Mouse (Mus musculus) CH12.LX (cell line): ENCODE data around the gene Atp6v1g3. TPM values are rescaled to one million over a fixed set of nuclear protein-coding genes. Genes with fewer than 3 reads are reported as not detected.

ENCODE experiments used
- DNase-seq: peaks from one replicate; pipeline ENCODE4 v3.0.0-alpha.2; 2013; ENCODE audit errors: extremely low read depth
- H3K27ac ChIP-seq: 2 replicates; pipeline ENCODE4 v1.5.1; 2012; ENCODE audit warnings: low read depth, mild to moderate bottlenecking, control low read depth, moderate library complexity; ENCODE audit not compliant: insufficient read depth
- H3K27me3 ChIP-seq: replicated peaks from 2 replicates; pipeline ENCODE3; 2012; ENCODE audit warnings: inconsistent platforms
- H3K36me3 ChIP-seq, 2 experiments: replicated peaks in 1 of 2; 2 replicates each; pipeline versions ENCODE3 to v1.6.1; 2012; ENCODE audit warnings: inconsistent platforms in 1 of 2, low read length in 1 of 2, mild to moderate bottlenecking in 1 of 2, mixed read lengths in 1 of 2, moderate library complexity in 1 of 2; ENCODE audit not compliant: control insufficient read depth in 1 of 2, insufficient read depth in 1 of 2
- H3K4me1 ChIP-seq, 2 experiments: 2 replicates each; pipeline ENCODE4 v1.6.1; 2012; ENCODE audit warnings: inconsistent platforms in 1 of 2, moderate library complexity in 1 of 2; ENCODE audit not compliant: insufficient read depth in 2 of 2, control insufficient read depth in 1 of 2
- H3K4me2 ChIP-seq: 2 replicates; pipeline ENCODE4 v1.6.1; 2012; ENCODE audit warnings: low read depth, mild to moderate bottlenecking, control low read depth; ENCODE audit not compliant: poor library complexity, insufficient read depth, severe bottlenecking
- H3K4me3 ChIP-seq, 3 experiments: fragments of 150-350 bp in 1 of 3; sonication (generic) in 1 of 3; replicated peaks in 1 of 3; 2 replicates each; pipeline versions ENCODE3 to v1.5.1; 2011 to 2012; ENCODE audit warnings: low read depth in 2 of 3, low read length in 2 of 3, mild to moderate bottlenecking in 2 of 3, moderate library complexity in 2 of 3, control low read depth in 1 of 3, improper control_type of control experiment in 1 of 3, inconsistent platforms in 1 of 3, mixed read lengths in 1 of 3; ENCODE audit not compliant: poor library complexity in 1 of 3
- H3K79me2 ChIP-seq: replicated peaks from 2 replicates; pipeline ENCODE4 v1.6.1; 2012; ENCODE audit warnings: mild to moderate bottlenecking, moderate library complexity; ENCODE audit not compliant: control insufficient read depth, poor library complexity, insufficient read depth, severe bottlenecking; ENCODE audit errors: extremely low read depth
- H3K9ac ChIP-seq: 2 replicates; pipeline ENCODE4 v1.6.1; 2012; ENCODE audit warnings: low read depth, mild to moderate bottlenecking, control low read depth, moderate library complexity; ENCODE audit not compliant: insufficient read depth
- H3K9me3 ChIP-seq: replicated peaks from 2 replicates; pipeline ENCODE3; 2012; ENCODE audit warnings: low read length, inconsistent platforms, mixed read lengths
- CHD2 ChIP-seq: IDR thresholded peaks from 2 replicates; pipeline ENCODE4 v1.6.1; 2011; ENCODE audit warnings: low read length, improper control_type of control experiment
- E2F4 ChIP-seq: IDR thresholded peaks from 2 replicates; pipeline ENCODE4 v1.6.1; 2011; ENCODE audit warnings: low read depth, low read length, improper control_type of control experiment; ENCODE audit not compliant: insufficient replicate concordance
- EP300 ChIP-seq: IDR thresholded peaks from 2 replicates; pipeline ENCODE4 v1.6.1; 2011; ENCODE audit warnings: low read length, improper control_type of control experiment
- ETS1 ChIP-seq: conservative IDR thresholded peaks from 2 replicates; pipeline ENCODE4 v1.6.1; 2012; ENCODE audit warnings: low read depth, mild to moderate bottlenecking, inconsistent platforms, low read length, improper control_type of control experiment, moderate library complexity
- HCFC1 ChIP-seq: IDR thresholded peaks from 2 replicates; pipeline ENCODE4 v1.6.1; 2012; ENCODE audit warnings: low read depth, mild to moderate bottlenecking, inconsistent platforms, low read length, improper control_type of control experiment
- IRF4 ChIP-seq: IDR thresholded peaks from 2 replicates; pipeline ENCODE4 v1.6.1; 2014; ENCODE audit warnings: low read depth, mild to moderate bottlenecking, inconsistent platforms, low read length, improper control_type of control experiment
- JUN ChIP-seq: IDR thresholded peaks from 2 replicates; pipeline ENCODE4 v1.6.1; 2011; ENCODE audit warnings: low read depth, mild to moderate bottlenecking, low read length, improper control_type of control experiment, moderate library complexity; ENCODE audit not compliant: insufficient read depth
- MAFK ChIP-seq: IDR thresholded peaks from 2 replicates; pipeline ENCODE4 v1.6.1; 2011; ENCODE audit warnings: low read length, improper control_type of control experiment; ENCODE audit not compliant: insufficient replicate concordance
- MAX ChIP-seq: IDR thresholded peaks from 2 replicates; pipeline ENCODE4 v1.6.1; 2011; ENCODE audit warnings: low read length, improper control_type of control experiment
- MAZ ChIP-seq: IDR thresholded peaks from 2 replicates; pipeline ENCODE4 v1.6.1; 2012; ENCODE audit warnings: low read depth, mild to moderate bottlenecking, inconsistent platforms, low read length, improper control_type of control experiment, moderate library complexity
- MEF2A ChIP-seq: IDR thresholded peaks from 2 replicates; pipeline ENCODE4 v1.6.1; 2014; ENCODE audit warnings: low read depth, mild to moderate bottlenecking, inconsistent platforms, low read length, improper control_type of control experiment, borderline replicate concordance
- MYC ChIP-seq: IDR thresholded peaks from 2 replicates; pipeline ENCODE4 v1.6.1; 2011; ENCODE audit warnings: low read depth, mild to moderate bottlenecking, improper control_type of control experiment, low read length
- NELFE ChIP-seq: IDR thresholded peaks from 2 replicates; pipeline ENCODE4 v1.6.1; 2011; ENCODE audit warnings: low read depth, low read length, improper control_type of control experiment
- POLR2A ChIP-seq: IDR thresholded peaks from 2 replicates; pipeline ENCODE4 v1.6.1; 2011; ENCODE audit warnings: low read depth, mild to moderate bottlenecking, improper control_type of control experiment, low read length
- RCOR1 ChIP-seq: conservative IDR thresholded peaks from 2 replicates; pipeline ENCODE4 v1.6.1; 2012; ENCODE audit warnings: low read depth, mild to moderate bottlenecking, inconsistent platforms, low read length, improper control_type of control experiment
- SIN3A ChIP-seq: IDR thresholded peaks from 2 replicates; pipeline ENCODE4 v1.6.1; 2012; ENCODE audit warnings: low read length, improper control_type of control experiment, inconsistent platforms
- TBP ChIP-seq: conservative IDR thresholded peaks from 2 replicates; pipeline ENCODE4 v1.6.1; 2011; ENCODE audit warnings: low read depth, low read length, improper control_type of control experiment
- TCF12 ChIP-seq: IDR thresholded peaks from 2 replicates; pipeline ENCODE4 v1.6.1; 2014; ENCODE audit warnings: low read depth, mild to moderate bottlenecking, inconsistent platforms, low read length, improper control_type of control experiment
- UBTF ChIP-seq: IDR thresholded peaks from 2 replicates; pipeline ENCODE4 v1.6.1; 2012; ENCODE audit warnings: low read depth, mild to moderate bottlenecking, inconsistent platforms, low read length, improper control_type of control experiment, moderate library complexity
- ZC3H11A ChIP-seq: IDR thresholded peaks from 2 replicates; pipeline ENCODE4 v1.6.1; 2012; ENCODE audit warnings: low read depth, mild to moderate bottlenecking, inconsistent platforms, low read length, improper control_type of control experiment
- ZKSCAN1 ChIP-seq: IDR thresholded peaks from 2 replicates; pipeline ENCODE4 v1.6.1; 2012; ENCODE audit warnings: low read depth, inconsistent platforms, low read length, improper control_type of control experiment, borderline replicate concordance
- ZMIZ1 ChIP-seq: IDR thresholded peaks from 2 replicates; pipeline ENCODE4 v1.6.1; 2012; ENCODE audit warnings: low read depth, mild to moderate bottlenecking, inconsistent platforms, low read length, improper control_type of control experiment
- ZNF384 ChIP-seq: IDR thresholded peaks from 2 replicates; pipeline ENCODE4 v1.6.1; 2012; ENCODE audit warnings: low read depth, low read length, improper control_type of control experiment, inconsistent platforms
- dilution Hi-C: fragments of 300-500 bp; cut with MboI; formaldehyde crosslinking; loops from 2 replicates; pipeline ENCODE4 v1.14.3; 2020; ENCODE audit warnings: low sequenced_read_pairs; ENCODE audit not compliant: extremely low pct_unique_long_range_greater_than_20kb, extremely low pct_ligation_motif_present
- in situ Hi-C: fragments of 300-500 bp; cut with MboI; formaldehyde crosslinking; loops from 3 replicates; pipeline ENCODE4 v1.14.3; 2019; ENCODE audit warnings: low sequenced_read_pairs, low pct_ligation_motif_present, low pct_unique_long_range_greater_than_20kb, mixed read lengths
- polyA plus RNA-seq: library from polyadenylated mRNA; unstranded; fragments of >175 nt; gene quantifications from 2 replicates; pipeline ENCODE4 v1.2.1, GENCODE M21; 2012; ENCODE audit warnings: low read depth; ENCODE audit not compliant: insufficient read length
- total RNA-seq, 2 experiments: library from RNA; depleted of rRNA; stranded (reverse); fragments of 300-350 nt in 1 of 2; fragments of >200 nt in 1 of 2; gene quantifications; 2 replicates each; pipeline ENCODE4 v1.2.3; 2012 to 2014

Atp6v1g3 gene
- total and polyA plus RNA-seq, 3 experiments: not detected

DNA sequence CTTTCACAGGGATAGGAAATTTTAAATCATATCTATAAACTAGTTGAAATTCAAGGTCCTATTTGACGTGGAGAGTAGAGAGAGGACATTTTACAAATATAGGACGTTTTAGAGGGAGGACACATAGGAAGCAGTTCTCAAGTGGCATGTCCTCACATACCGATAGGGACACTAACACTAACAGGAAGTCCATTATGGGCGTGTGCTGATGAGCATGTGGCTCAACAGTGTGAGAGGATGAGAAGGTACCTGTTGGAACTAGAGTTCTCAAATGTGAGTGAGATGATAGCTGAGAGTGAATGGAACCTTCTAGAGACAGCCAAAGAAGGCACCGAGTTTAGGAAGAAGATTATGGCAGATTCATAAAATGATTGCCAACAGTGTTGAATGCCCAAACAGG is 17.9 kb downstream of the Atp6v1g3 start:
- H3K9me3 ChIP-seq: no peaks in the 10 kb centered on the region
- H3K79me2 ChIP-seq: no peaks in the 10 kb centered on the region
- in situ Hi-C loops: no loop called here
- peaks cover 7 to 32% of the 10 kb centered on the region in 2 experiments; a peak in 3 of 4 replicates for H3K4me1 ChIP-seq
- TF ChIP-seq IRF4: no peak
- no peak for TF ChIP-seq NELFE
- TF ChIP-seq ETS1: no peak
- TF ChIP-seq MYC: no peak
- TF ChIP-seq ZKSCAN1: no peak
- TF ChIP-seq TCF12: no peak
- no peak for TF ChIP-seq MAX
- no peak for TF ChIP-seq MAZ
- TF ChIP-seq SIN3A: no peak
- TF ChIP-seq JUN: no peak
- no peak for TF ChIP-seq TBP
- no peak for TF ChIP-seq HCFC1
- TF ChIP-seq ZNF384: no peak
- no peak for TF ChIP-seq RCOR1
- TF ChIP-seq POLR2A: no peak
- no peak for TF ChIP-seq EP300
- no peak for TF ChIP-seq CHD2
- no peak for TF ChIP-seq E2F4
- no peak for TF ChIP-seq ZMIZ1
- H3K27ac ChIP-seq: no peak overlapping the region
- no peak overlapping the region for H3K4me3 ChIP-seq
- no peaks in the 10 kb centered on the region for H3K36me3 ChIP-seq
- DNase-seq: no peak
- dilution Hi-C loops: no loop called here
- no peak overlapping the region for H3K9ac ChIP-seq
- H3K27me3 ChIP-seq: no peaks in the 10 kb centered on the region
- H3K4me2 ChIP-seq: no peak overlapping the region

- dilution Hi-C loops (no loop called here), in situ Hi-C loops (no loop called here)
- no peak for DNase-seq
These were observed 20.9 kb downstream of the Atp6v1g3 start for GRCm38 (mm10) chr1:138294487-138294886.

More at GRCm38 (mm10) chr1:138294487-138294886, 20.9 kb downstream of the Atp6v1g3 start:
- no peaks in the 10 kb centered on the region for H3K9me3 ChIP-seq
- TF ChIP-seq MAFK (no peak), UBTF (no peak), MEF2A (no peak), ZC3H11A (no peak), HCFC1 (no peak)
- H3K27me3 ChIP-seq: no peaks in the 10 kb centered on the region
- H3K36me3 ChIP-seq: no peaks in the 10 kb centered on the region
- no peak overlapping the region for H3K4me2 ChIP-seq
- H3K79me2 ChIP-seq: no peaks in the 10 kb centered on the region
- H3K4me1 ChIP-seq: peaks cover 10 to 42% of the 10 kb centered on the region in 2 experiments; a peak in 3 of 4 replicates
- H3K27ac ChIP-seq: no peak overlapping the region
- no peak overlapping the region for H3K9ac ChIP-seq
- H3K4me3 ChIP-seq: no peak overlapping the region
